Mouse (Mus musculus) layer of hippocampus, adult 8-10 months (tissue): ENCODE data around the gene C1qtnf12. TPM values are rescaled to one million over a fixed set of nuclear protein-coding genes. Genes with fewer than 3 reads are reported as not detected.

Source experiments
- DNase-seq, 2 experiments: peaks; one replicate each; pipeline ENCODE4 v3.0.0; 2022; ENCODE audit warnings: low spot score in 2 of 2
- total RNA-seq, 4 experiments: library from RNA; stranded (reverse); gene quantifications; 2 replicates each; pipeline ENCODE4 v1.2.4; 2022

Gene C1qtnf12
- total RNA-seq, 4 experiments from 2014 or later = 13.6 to 29.5 (median 18.1) TPM

DNA sequence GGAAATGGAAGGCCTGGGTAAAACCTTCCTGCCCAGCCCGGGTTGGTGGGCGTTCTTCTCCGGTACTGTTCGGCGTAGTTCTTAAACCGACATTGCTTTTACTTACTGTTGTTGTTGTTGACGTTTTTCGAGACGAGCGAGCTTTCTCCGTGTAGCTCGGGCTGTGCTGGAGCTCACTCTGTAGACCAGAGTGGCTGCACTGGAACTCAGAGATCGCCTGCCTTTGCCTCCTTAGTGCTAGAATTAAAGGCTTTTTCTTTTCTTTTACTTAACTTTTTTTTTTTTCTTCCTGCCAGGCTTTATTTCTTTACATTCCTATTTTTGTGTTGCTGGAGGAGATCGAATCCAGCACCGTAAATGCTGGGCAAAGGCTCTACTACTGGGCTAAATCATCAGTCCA is 31.5 kb downstream of the C1qtnf12 start:
- DNase-seq = no peak

DNA sequence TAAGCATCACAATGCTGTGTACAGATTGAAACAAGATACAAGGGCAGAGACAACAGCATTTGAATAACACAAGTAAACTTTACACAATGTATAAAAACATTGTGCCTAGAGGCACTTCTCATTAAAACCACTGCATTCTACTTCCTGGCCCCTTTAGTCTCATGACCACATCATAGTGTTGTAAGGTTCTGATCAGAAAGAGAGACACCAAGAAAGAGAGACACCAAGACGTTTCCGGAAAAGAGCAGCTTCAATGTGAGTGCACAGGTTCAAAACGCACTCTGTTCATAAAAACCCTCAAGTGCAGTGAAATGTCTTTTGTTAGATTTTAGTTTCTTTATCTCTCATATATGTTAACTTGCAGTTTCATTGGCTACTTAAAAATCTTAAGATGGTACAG is 42.0 kb downstream of the C1qtnf12 start:
- DNase-seq = no peak

DNA sequence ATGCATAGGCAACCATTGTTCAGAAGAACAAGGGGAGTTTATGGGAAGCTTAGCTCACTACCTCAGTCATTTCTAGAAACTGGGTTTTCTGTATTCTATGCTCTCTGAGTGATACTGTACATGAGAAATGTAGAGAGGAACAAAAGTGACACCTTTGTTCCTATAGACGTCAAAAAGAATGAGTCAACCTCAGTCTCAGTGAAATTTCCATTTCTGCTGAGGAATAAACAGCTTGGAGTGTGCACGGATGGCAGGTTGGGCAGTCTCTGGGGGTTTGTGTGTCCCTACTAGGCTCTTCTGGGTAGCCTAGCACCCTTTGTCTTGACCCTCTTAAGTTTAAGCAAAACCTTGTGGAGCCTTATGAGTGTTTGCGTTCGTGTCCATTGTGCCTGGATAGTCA is 46.3 kb downstream of the C1qtnf12 start:
- DNase-seq = no peak

DNA sequence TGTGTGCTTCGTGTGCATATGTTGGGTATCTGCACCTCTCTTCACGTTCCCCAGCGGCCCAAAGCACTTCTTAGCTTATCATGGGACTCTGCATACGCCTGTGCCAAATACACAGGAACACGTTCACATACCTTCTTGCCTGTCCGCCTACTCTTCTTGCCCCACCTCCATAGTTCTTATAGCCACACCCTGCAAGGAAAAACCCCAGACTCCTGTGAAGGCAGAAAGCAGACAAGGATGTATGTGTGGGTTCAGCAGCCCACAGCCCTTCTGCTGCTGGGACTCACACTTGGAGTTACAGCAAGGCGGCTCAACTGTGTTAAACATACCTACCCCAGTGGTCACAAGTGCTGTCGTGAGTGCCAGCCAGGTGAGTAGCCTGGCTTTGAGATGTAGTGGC is 51.5 kb downstream of the C1qtnf12 start, which contains the start of gene Tnfrsf4:
TSS of gene Tnfrsf4 (plus strand) at position 207 of the 400 bp plus-strand sequence.
- no peak for DNase-seq

DNA sequence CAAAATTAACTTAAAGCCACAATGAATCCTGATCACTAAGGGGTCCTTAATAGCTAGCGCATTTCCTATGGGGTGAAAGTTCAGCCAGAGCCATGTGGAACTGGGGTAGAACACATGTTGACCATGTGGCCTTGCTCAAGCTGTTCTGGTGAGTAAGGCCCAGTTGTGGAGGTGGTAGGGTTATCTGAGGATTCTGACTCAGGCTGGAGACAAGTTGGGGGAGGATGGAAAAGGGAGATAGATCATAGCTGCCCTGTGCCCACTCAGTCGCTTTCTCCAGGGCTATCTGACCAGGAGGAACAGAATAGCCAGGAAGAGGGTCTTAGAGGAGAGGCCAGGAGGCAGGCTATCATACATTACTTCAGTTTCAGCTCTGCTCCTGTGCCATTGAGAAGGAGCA is 52.3 kb downstream of the C1qtnf12 start:
- no peak for DNase-seq

Other genes starting within 250 kb of the C1qtnf12 start
- gene Tmem240, start 227.5 kb upstream of the C1qtnf12 start, total RNA-seq = 10 to 100 TPM; 32.7 to 35.8 (median 34.4) TPM
- gene Atad3a, start 201.2 kb upstream of the C1qtnf12 start, total RNA-seq = 10 to 100 TPM; 62.3 to 79.7 (median 65.0) TPM
- 10 to 100 TPM; 13.3 to 14.9 (median 14.2) TPM for gene Vwa1, start 187.6 kb upstream of the C1qtnf12 start, total RNA-seq
- 10 to 100 TPM; 30.2 to 36.9 (median 34.5) TPM for gene Tmem88b, start 176.4 kb upstream of the C1qtnf12 start, total RNA-seq
- not detected for gene Ankrd65, start 171.9 kb upstream of the C1qtnf12 start, total RNA-seq
- 10 to 100 TPM; 74.2 to 85.2 (median 78.2) TPM for gene Mrpl20, start 159.4 kb upstream of the C1qtnf12 start, total RNA-seq
- 100 to 1,000 TPM in 1 of 4 experiments, 10 to 100 TPM in 3; 69.6 to 104 (median 79.7) TPM for gene Ccnl2, start 149.8 kb upstream of the C1qtnf12 start, total RNA-seq
- 100 to 1,000 TPM in 1 of 4 experiments, 10 to 100 TPM in 3; 95.2 to 103 (median 97.9) TPM for gene Aurkaip1, start 131.0 kb upstream of the C1qtnf12 start, total RNA-seq
- gene Mxra8, start 122.6 kb upstream of the C1qtnf12 start, total RNA-seq = 10 to 100 TPM in 2 of 4 experiments, 1 to 10 TPM in 2; 7.4 to 10.9 (median 9.6) TPM
- gene Dvl1, start 114.9 kb upstream of the C1qtnf12 start, total RNA-seq = 10 to 100 TPM; 71.0 to 91.3 (median 82.6) TPM
- gene Tas1r3, start 99.0 kb upstream of the C1qtnf12 start, total RNA-seq = under 1 TPM; 0.25 to 0.32 (median 0.31) TPM
- gene Cptp, start 92.9 kb upstream of the C1qtnf12 start, total RNA-seq = 10 to 100 TPM; 27.8 to 41.9 (median 29.5) TPM
- gene Ints11, start 92.8 kb upstream of the C1qtnf12 start, total RNA-seq = 10 to 100 TPM; 30.5 to 40.2 (median 35.9) TPM
- gene Pusl1, start 70.5 kb upstream of the C1qtnf12 start, total RNA-seq = 10 to 100 TPM; 54.8 to 64.2 (median 57.7) TPM
- gene Acap3, start 70.5 kb upstream of the C1qtnf12 start, total RNA-seq = 100 to 1,000 TPM; 116 to 124 (median 120) TPM
- 10 to 100 TPM; 58.5 to 69.0 (median 66.3) TPM for gene Ube2j2, start 18.5 kb upstream of the C1qtnf12 start, total RNA-seq
- 10 to 100 TPM in 1 of 4 experiments, 1 to 10 TPM in 3; 9.2 to 11.3 (median 9.7) TPM for gene B3galt6, start 30.3 kb downstream of the C1qtnf12 start, total RNA-seq
- 100 to 1,000 TPM; 202 to 230 (median 217) TPM for gene Sdf4, start 30.6 kb downstream of the C1qtnf12 start, total RNA-seq
- gene Tnfrsf4, start 51.5 kb downstream of the C1qtnf12 start, total RNA-seq = 1 to 10 TPM; 1.1 to 3.5 (median 2.0) TPM
- not detected for gene Tnfrsf18, start 63.8 kb downstream of the C1qtnf12 start, total RNA-seq
- under 1 TPM in 3 of 4 experiments, not detected in 1; 0.27 to 0.80 (median 0.45) TPM for gene Ttll10, start 97.1 kb downstream of the C1qtnf12 start, total RNA-seq
- 10 to 100 TPM; 28.2 to 49.7 (median 35.9) TPM for gene 9430015G10Rik, start 147.7 kb downstream of the C1qtnf12 start, total RNA-seq
- 1 to 10 TPM in 2 of 4 experiments, under 1 TPM in 2; 0.49 to 2.0 (median 0.81) TPM for gene Rnf223, start 168.2 kb downstream of the C1qtnf12 start, total RNA-seq
- gene Agrn, start 235.2 kb downstream of the C1qtnf12 start, total RNA-seq = 100 to 1,000 TPM; 125 to 145 (median 144) TPM
- 1 to 10 TPM in 3 of 4 experiments, under 1 TPM in 1; 0.87 to 2.6 (median 1.7) TPM for gene Isg15, start 238.5 kb downstream of the C1qtnf12 start, total RNA-seq
- 1 to 10 TPM; 5.9 to 7.3 (median 6.3) TPM for gene AW011738, start 241.0 kb downstream of the C1qtnf12 start, total RNA-seq